Mouse (Mus musculus) MEL-GATA-1-ER (cell line): Measurements from ENCODE around the gene Trap1a.
"Not testable (repeated sequence)": the region's sequence is repeated elsewhere in the genome, so short reads cannot be mapped to it uniquely, and the experiment has no call there.

ENCODE experiments used
- DNase-seq: peaks from one replicate; pipeline ENCODE4 v3.0.0-alpha.2; 2012; ENCODE audit warnings: low read depth; ENCODE audit errors: extremely low read depth

Gene Trap1a

GRCm38 (mm10) chrX:139333263-139333994, at the start of gene Trap1a:
Gene Trap1a, plus strand, starts transcription at chrX:139333683.
- peak; percentile 99 for DNase-seq

GRCm38 (mm10) chrX:139293114-139293513, 40.4 kb upstream of the Trap1a start:
- DNase-seq, result no peak

GRCm38 (mm10) chrX:139295325-139295724, 38.2 kb upstream of the Trap1a start:
- no peak for DNase-seq

- not testable (repeated sequence) for DNase-seq
These were observed 16.1 kb upstream of the Trap1a start for GRCm38 (mm10) chrX:139317356-139317755.

- no peak for DNase-seq
These were observed 900 bp upstream of the Trap1a start for GRCm38 (mm10) chrX:139332583-139332982.

GRCm38 (mm10) chrX:139334504-139335418, 1.3 kb downstream of the Trap1a start:
- peak; percentile 93 for DNase-seq

GRCm38 (mm10) chrX:139335419-139336074, 2.1 kb downstream of the Trap1a start:
- no peak for DNase-seq

GRCm38 (mm10) chrX:139339553-139339952, 6.1 kb downstream of the Trap1a start:
- DNase-seq, result no peak

- DNase-seq, result no peak
These were observed 7.7 kb downstream of the Trap1a start for GRCm38 (mm10) chrX:139341185-139341584.

- DNase-seq, result no peak
These were observed 18.8 kb downstream of the Trap1a start for GRCm38 (mm10) chrX:139352192-139352772.

GRCm38 (mm10) chrX:139357639-139358260, 24.3 kb downstream of the Trap1a start:
- no peak for DNase-seq

- DNase-seq, result no peak
These were observed 24.9 kb downstream of the Trap1a start for GRCm38 (mm10) chrX:139358361-139358760.

- no peak for DNase-seq
These were observed 33.5 kb downstream of the Trap1a start for GRCm38 (mm10) chrX:139366837-139367528.

- no peak for DNase-seq
These were observed 34.0 kb downstream of the Trap1a start for GRCm38 (mm10) chrX:139367529-139367908.

GRCm38 (mm10) chrX:139369122-139369521, 35.6 kb downstream of the Trap1a start:
- peak; percentile 6 for DNase-seq

- peak; percentile 24 for DNase-seq
These were observed 39.2 kb downstream of the Trap1a start for GRCm38 (mm10) chrX:139372665-139373064.
